Mouse (Mus musculus): ENCODE data around the gene Sugt1. TPM values are rescaled to one million over a fixed set of nuclear protein-coding genes. Genes with fewer than 3 reads are reported as not detected.

Gene Sugt1
- 70.1 and 70.3 TPM in 2 replicates for polyA plus RNA-seq (2015; fragmentation: Nextera tagmentation; extraction: Ambion mirVana)

GRCm38 (mm10) chr14:79587139-79587851 lies at the start of gene Sugt1:
Gene Sugt1, plus strand, starts transcription at chr14:79587691.

GRCm38 (mm10) chr14:79662001-79662400 lies 74.5 kb downstream of the Sugt1 start, which contains the start of gene Cnmd:
Gene Cnmd, minus strand, starts transcription at chr14:79662170.

Small RNA genes lying within 50 kb of the gene (microRNA-seq; reads per million reads assigned to microRNA genes)
- 0 reads per million in 2 experiments for gene Gm27857

Other genes with a start within 250 kb of the Sugt1 start
- 15.5 and 15.8 TPM in 2 replicates for gene Naa16, start 196.9 kb upstream of the Sugt1 start, polyA plus RNA-seq (2015; fragmentation: Nextera tagmentation; extraction: Ambion mirVana)
- 10.4 and 10.6 TPM in 2 replicates for gene Mtrf1, start 189.9 kb upstream of the Sugt1 start, polyA plus RNA-seq (2015; fragmentation: Nextera tagmentation; extraction: Ambion mirVana)
- 5.0 and 5.3 TPM in 2 replicates for gene Kbtbd7, start 161.2 kb upstream of the Sugt1 start, polyA plus RNA-seq (2015; fragmentation: Nextera tagmentation; extraction: Ambion mirVana)
- gene Kbtbd6, start 135.9 kb upstream of the Sugt1 start, polyA plus RNA-seq (2015; fragmentation: Nextera tagmentation; extraction: Ambion mirVana), result 0.45 and 0.69 TPM in 2 replicates
- 4.9 and 5.0 TPM in 2 replicates for gene Elf1, start 106.5 kb upstream of the Sugt1 start, polyA plus RNA-seq (2015; fragmentation: Nextera tagmentation; extraction: Ambion mirVana)
- gene Wbp4, start 106.2 kb upstream of the Sugt1 start, polyA plus RNA-seq (2015; fragmentation: Nextera tagmentation; extraction: Ambion mirVana), result 28.5 and 31.9 TPM in 2 replicates
- gene Cnmd, start 74.5 kb downstream of the Sugt1 start, polyA plus RNA-seq (2015; fragmentation: Nextera tagmentation; extraction: Ambion mirVana), result 5.3 TPM in 1 of 2 replicates, not detected in the other
- gene Pcdh8, start 183.6 kb downstream of the Sugt1 start, polyA plus RNA-seq (2015; fragmentation: Nextera tagmentation; extraction: Ambion mirVana), result 0.04 and 0.09 TPM in 2 replicates

Measured in skeletal muscle tissue, postnatal 0 days (tissue).